Mouse (Mus musculus): Measurements from ENCODE around the gene Dgkz. TPM values are rescaled to one million over a fixed set of nuclear protein-coding genes. Genes with fewer than 3 reads are reported as not detected.

Dgkz gene
- polyA plus RNA-seq, 1 experiment from 2014 or later, result 34.8 TPM

GRCm38 (mm10) chr2:91987542-91987941 lies 11.9 kb upstream of the Dgkz start:
- peak; percentile 29; the same call in 1 of the 2 replicates for ATAC-seq (ENCODE audit: low FRiP score)
- Histone ChIP-seq H3K27ac (replicated peaks) (no peak overlapping the region), H3K4me1 (peaks cover 15% of the 10 kb centered on the region), H3K9ac (replicated peaks) (no peak overlapping the region), H3K4me3 (replicated peaks) (no peak overlapping the region), H3K4me2 (no peak overlapping the region), H3K36me3 (no peaks in the 10 kb centered on the region), H3K27me3 (replicated peaks) (0 out of 2 replicates have a peak, but pooled peaks cover 5% of the 10 kb centered on the region), H3K9me3 (replicated peaks) (no peaks in the 10 kb centered on the region)
- 1% methylated on average over 3 of the region's 3 CpGs for WGBS

GRCm38 (mm10) chr2:91986071-91986470 lies 10.4 kb upstream of the Dgkz start:
- peaks cover 15% of the 10 kb centered on the region for H3K4me1 ChIP-seq
- no peak overlapping the region for H3K27ac ChIP-seq (replicated peaks)
- WGBS, result 7% methylated on average over 5 of the region's 5 CpGs
- no peak for ATAC-seq (ENCODE audit: low FRiP score)
- no peaks in the 10 kb centered on the region for H3K9me3 ChIP-seq (replicated peaks)
- no peak overlapping the region for H3K4me2 ChIP-seq
- no peak overlapping the region for H3K4me3 ChIP-seq (replicated peaks)
- H3K36me3 ChIP-seq, result no peaks in the 10 kb centered on the region
- no peak overlapping the region for H3K9ac ChIP-seq (replicated peaks)
- 0 out of 2 replicates have a peak, but pooled peaks cover 5% of the 10 kb centered on the region for H3K27me3 ChIP-seq (replicated peaks)

- peak overlapping the region; percentile 47 for H3K4me2 ChIP-seq
- no peak for ATAC-seq (ENCODE audit: low FRiP score)
- WGBS, result 44% methylated on average over 9 of the region's 9 CpGs
- no peaks in the 10 kb centered on the region for H3K36me3 ChIP-seq
- H3K27ac ChIP-seq (replicated peaks), result no peak overlapping the region
- H3K9ac ChIP-seq (replicated peaks), result no peak overlapping the region
- 0 out of 2 replicates have a peak, but pooled peaks cover 5% of the 10 kb centered on the region for H3K27me3 ChIP-seq (replicated peaks)
- H3K9me3 ChIP-seq (replicated peaks), result no peaks in the 10 kb centered on the region
- H3K4me3 ChIP-seq (replicated peaks), result 0 out of 2 replicates have a peak overlapping the region, but pooled peaks have one; percentile 9
- peaks cover 15% of the 10 kb centered on the region for H3K4me1 ChIP-seq
These were observed 9.4 kb upstream of the Dgkz start for GRCm38 (mm10) chr2:91984906-91985525.

GRCm38 (mm10) chr2:91984439-91984838 lies 8.8 kb upstream of the Dgkz start:
- 4% methylated on average over 8 of the region's 13 CpGs for WGBS

GRCm38 (mm10) chr2:91980830-91981229 lies 5.2 kb upstream of the Dgkz start:
- Histone ChIP-seq H3K27me3 (replicated peaks) (peaks cover 14% of the 10 kb centered on the region), H3K27ac (replicated peaks) (no peak overlapping the region), H3K9ac (replicated peaks) (no peak overlapping the region), H3K9me3 (replicated peaks) (no peaks in the 10 kb centered on the region), H3K4me2 (no peak overlapping the region), H3K4me3 (replicated peaks) (no peak overlapping the region), H3K36me3 (no peaks in the 10 kb centered on the region), H3K4me1 (peaks cover 32% of the 10 kb centered on the region)
- WGBS, result 33% methylated on average over 5 of the region's 5 CpGs
- no peak for ATAC-seq (ENCODE audit: low FRiP score)

More at GRCm38 (mm10) chr2:91984439-91984838, 8.8 kb upstream of the Dgkz start:
- Histone ChIP-seq H3K9ac (replicated peaks) (peak overlapping the region; percentile 38), H3K27ac (replicated peaks) (peak overlapping the region; percentile 56; the same call in 1 of the 2 replicates), H3K4me1 (peaks cover 15% of the 10 kb centered on the region), H3K27me3 (replicated peaks) (0 out of 2 replicates have a peak, but pooled peaks cover 5% of the 10 kb centered on the region), H3K36me3 (no peaks in the 10 kb centered on the region), H3K4me2 (peak overlapping the region; percentile 47), H3K4me3 (replicated peaks) (peak overlapping the region; percentile 9; the same call in 1 of the 2 replicates), H3K9me3 (replicated peaks) (no peaks in the 10 kb centered on the region)
- ATAC-seq (ENCODE audit: low FRiP score), result peak; percentile 49

GRCm38 (mm10) chr2:91980245-91980644 lies 4.6 kb upstream of the Dgkz start:
- 6% methylated on average over 4 of the region's 4 CpGs for WGBS
- no peaks in the 10 kb centered on the region for H3K9me3 ChIP-seq (replicated peaks)
- no peak for ATAC-seq (ENCODE audit: low FRiP score)
- no peak overlapping the region for H3K27ac ChIP-seq (replicated peaks)
- H3K4me3 ChIP-seq (replicated peaks), result no peak overlapping the region
- peaks cover 36% of the 10 kb centered on the region for H3K4me1 ChIP-seq
- no peak overlapping the region for H3K4me2 ChIP-seq
- no peak overlapping the region for H3K9ac ChIP-seq (replicated peaks)
- H3K36me3 ChIP-seq, result no peaks in the 10 kb centered on the region
- H3K27me3 ChIP-seq (replicated peaks), result peaks cover 20% of the 10 kb centered on the region

- Histone ChIP-seq H3K9ac (replicated peaks) (no peak overlapping the region), H3K9me3 (replicated peaks) (no peaks in the 10 kb centered on the region), H3K4me3 (replicated peaks) (no peak overlapping the region), H3K4me2 (no peak overlapping the region), H3K4me1 (peaks cover 28% of the 10 kb centered on the region), H3K27ac (replicated peaks) (no peak overlapping the region), H3K36me3 (no peaks in the 10 kb centered on the region), H3K27me3 (replicated peaks) (peaks cover 36% of the 10 kb centered on the region)
- WGBS, result 19% methylated on average over 2 of the region's 2 CpGs
- no peak for ATAC-seq (ENCODE audit: low FRiP score)
These were observed 2.9 kb upstream of the Dgkz start for GRCm38 (mm10) chr2:91978547-91978946.

- no peaks in the 10 kb centered on the region for H3K36me3 ChIP-seq
- no peak overlapping the region for H3K27ac ChIP-seq (replicated peaks)
- no peak for ATAC-seq (ENCODE audit: low FRiP score)
- H3K9me3 ChIP-seq (replicated peaks), result no peaks in the 10 kb centered on the region
- peaks cover 41% of the 10 kb centered on the region for H3K27me3 ChIP-seq (replicated peaks)
- H3K4me3 ChIP-seq (replicated peaks), result no peak overlapping the region
- peaks cover 28% of the 10 kb centered on the region for H3K4me1 ChIP-seq
- no peak overlapping the region for H3K9ac ChIP-seq (replicated peaks)
- H3K4me2 ChIP-seq, result no peak overlapping the region
- 87% methylated on average over 4 of the region's 4 CpGs for WGBS
These were observed 2.3 kb upstream of the Dgkz start for GRCm38 (mm10) chr2:91977960-91978359.

- Histone ChIP-seq H3K27ac (replicated peaks) (no peak overlapping the region; the same call in 1 of the 2 replicates), H3K27me3 (replicated peaks) (peaks cover 41% of the 10 kb centered on the region), H3K4me2 (no peak overlapping the region), H3K9me3 (replicated peaks) (no peaks in the 10 kb centered on the region), H3K4me3 (replicated peaks) (no peak overlapping the region), H3K4me1 (peaks cover 38% of the 10 kb centered on the region), H3K36me3 (no peaks in the 10 kb centered on the region), H3K9ac (replicated peaks) (no peak overlapping the region)
- whole genome bisulfite sequencing, result 33% methylated on average over 7 of the region's 7 CpGs
- no peak for ATAC-seq (ENCODE audit: low FRiP score)
These were observed 2.1 kb downstream of the Dgkz start for GRCm38 (mm10) chr2:91973416-91974135.

- no peak for ATAC-seq (ENCODE audit: low FRiP score)
- H3K27me3 ChIP-seq (replicated peaks), result peaks cover 40% of the 10 kb centered on the region
These were observed 3.5 kb downstream of the Dgkz start for GRCm38 (mm10) chr2:91972121-91972566.

GRCm38 (mm10) chr2:91971231-91972097 lies 4.2 kb downstream of the Dgkz start:
- Histone ChIP-seq H3K4me2 (peak overlapping the region; percentile 32), H3K36me3 (no peaks in the 10 kb centered on the region), H3K4me3 (replicated peaks) (no peak overlapping the region), H3K4me1 (peaks cover 30% of the 10 kb centered on the region), H3K27me3 (replicated peaks) (peaks cover 36% of the 10 kb centered on the region), H3K27ac (replicated peaks) (peak overlapping the region; percentile 79), H3K9me3 (replicated peaks) (no peaks in the 10 kb centered on the region), H3K9ac (replicated peaks) (0 out of 2 replicates have a peak overlapping the region, but pooled peaks have one; percentile 10)
- 13% methylated on average over 21 of the region's 21 CpGs for WGBS
- peak; percentile 73 for ATAC-seq (ENCODE audit: low FRiP score)

More at GRCm38 (mm10) chr2:91972121-91972566, 3.5 kb downstream of the Dgkz start:
- no peak overlapping the region for H3K4me3 ChIP-seq (replicated peaks)
- no peaks in the 10 kb centered on the region for H3K9me3 ChIP-seq (replicated peaks)
- H3K4me1 ChIP-seq, result peaks cover 30% of the 10 kb centered on the region
- 12% methylated on average over 13 of the region's 13 CpGs for WGBS
- no peaks in the 10 kb centered on the region for H3K36me3 ChIP-seq
- peak overlapping the region; percentile 79 for H3K27ac ChIP-seq (replicated peaks)
- no peak overlapping the region for H3K9ac ChIP-seq (replicated peaks)
- 0 out of 2 replicates have a peak overlapping the region, but pooled peaks have one; percentile 1 for H3K4me2 ChIP-seq

Measured in neural tube, embryonic 15.5 days (tissue).